Mouse (Mus musculus): ENCODE measurements around the gene Aldh16a1. TPM values are rescaled to one million over a fixed set of nuclear protein-coding genes. Genes with fewer than 3 reads are reported as not detected.
A peak's percentile ranks its signal among the peaks of the same experiment; 100 is the strongest.
"Not testable (repeated sequence)": the region's sequence is repeated elsewhere in the genome, so short reads cannot be mapped to it uniquely, and the experiment has no call there.

Aldh16a1 gene
- total RNA-seq, 2 experiments from 2014 or later, result 10.3 to 12.7 TPM

GRCm38 (mm10) chr7:45124224-45125143, 29.9 kb downstream of the Aldh16a1 start, which contains the start of gene Rps11:
Rps11 (minus strand) TSS chr7:45124439.
- peak; percentile 77 for ATAC-seq (replicated peaks; ENCODE audit: low FRiP score, poor library complexity, severe bottlenecking)

GRCm38 (mm10) chr7:45123186-45123570, 31.2 kb downstream of the Aldh16a1 start:
- ATAC-seq (replicated peaks; ENCODE audit: low FRiP score, poor library complexity, severe bottlenecking), result no peak

GRCm38 (mm10) chr7:45122561-45123185, 31.7 kb downstream of the Aldh16a1 start:
- ATAC-seq (replicated peaks; ENCODE audit: low FRiP score, poor library complexity, severe bottlenecking), result no peak

DNA sequence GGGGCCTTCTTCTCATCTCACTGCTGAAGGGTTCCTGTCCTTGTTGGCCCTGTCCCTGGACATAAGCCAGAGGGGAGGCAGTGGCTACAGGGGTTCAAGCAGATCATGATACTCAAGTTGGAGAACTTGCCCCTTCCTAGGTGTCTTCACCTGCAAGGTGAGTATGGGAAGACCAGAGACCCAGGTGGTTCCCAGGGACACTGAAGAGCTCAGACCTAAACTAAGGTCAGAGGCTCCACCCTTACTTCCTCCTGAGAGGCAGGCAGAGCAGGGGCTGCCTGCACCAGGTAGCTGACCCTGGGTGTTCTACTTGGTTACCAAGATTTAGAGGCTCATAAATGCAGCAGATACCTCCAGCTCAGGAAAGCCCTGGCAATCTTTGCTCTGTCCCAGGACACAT, 32.4 kb downstream of the Aldh16a1 start:
- no peak for ATAC-seq (replicated peaks; ENCODE audit: low FRiP score, poor library complexity, severe bottlenecking)

- ATAC-seq (replicated peaks; ENCODE audit: low FRiP score, poor library complexity, severe bottlenecking), result no peak
Measured at GRCm38 (mm10) chr7:45121404-45121803, 33.0 kb downstream of the Aldh16a1 start.

DNA sequence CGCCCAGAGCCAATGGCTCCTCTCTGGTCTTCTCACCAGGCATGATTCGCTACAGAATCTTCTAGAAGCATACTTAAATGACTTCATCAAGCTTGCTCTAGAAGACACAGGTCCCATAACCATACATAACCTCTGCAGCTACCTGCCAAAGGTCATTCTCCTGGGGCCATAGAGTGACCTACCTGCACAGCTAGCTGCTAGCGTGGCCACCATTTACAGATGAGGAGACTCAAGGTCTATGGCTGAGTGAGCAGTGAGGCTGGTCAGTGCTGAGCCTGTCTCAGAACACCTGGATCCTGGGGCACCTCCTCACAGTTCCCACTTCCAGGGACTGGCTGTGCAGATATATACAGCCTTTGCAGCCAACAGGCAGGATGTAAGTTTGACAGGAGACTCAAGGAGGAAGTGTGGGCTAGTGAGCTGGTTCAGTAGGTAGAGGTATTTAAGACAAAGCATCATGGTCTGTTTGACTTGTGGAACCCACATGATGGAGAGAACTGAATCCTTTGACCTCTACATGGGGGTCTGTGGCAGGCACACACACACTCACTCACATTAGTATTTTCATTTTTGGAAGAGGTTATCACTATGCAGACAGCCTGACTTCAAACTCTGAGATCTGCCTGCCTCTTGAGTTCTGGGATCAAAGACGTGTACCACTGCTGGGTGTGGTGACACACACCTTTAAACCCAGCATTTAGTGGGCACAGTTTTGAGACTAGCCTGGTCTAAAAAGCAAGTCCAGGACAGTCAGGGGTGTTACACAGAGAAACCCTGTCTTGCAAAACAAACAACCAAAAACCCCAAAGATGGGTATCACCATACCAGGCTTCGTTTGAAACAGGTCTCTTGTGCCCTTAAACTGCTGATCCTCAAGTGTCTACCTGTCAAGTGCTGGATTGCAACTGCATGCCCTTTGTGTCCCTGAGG, 34.3 kb downstream of the Aldh16a1 start:
- ATAC-seq (replicated peaks; ENCODE audit: low FRiP score, poor library complexity, severe bottlenecking), result no peak

DNA sequence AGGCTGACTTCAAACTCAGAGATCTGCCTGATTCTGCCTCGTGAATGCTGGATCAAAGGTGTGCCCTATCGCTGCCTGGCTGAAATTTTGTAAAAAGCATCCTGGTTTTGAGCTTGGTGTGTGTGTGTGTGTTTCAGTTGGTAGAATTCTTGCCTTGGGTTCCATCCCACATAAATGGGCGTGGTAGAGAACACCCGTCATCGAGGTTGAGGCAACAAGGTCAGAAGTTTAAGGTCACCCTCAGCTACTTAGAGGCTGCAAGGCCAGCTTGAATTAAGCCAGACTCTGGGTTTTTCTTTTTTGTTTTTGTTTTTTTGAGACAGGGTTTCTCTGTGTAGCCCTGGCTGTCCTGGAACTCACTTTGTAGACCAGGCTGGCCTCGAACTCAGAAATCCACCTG, 36.0 kb downstream of the Aldh16a1 start:
- ATAC-seq (replicated peaks; ENCODE audit: low FRiP score, poor library complexity, severe bottlenecking), result no peak

- no peak for ATAC-seq (replicated peaks; ENCODE audit: low FRiP score, poor library complexity, severe bottlenecking)
Measured at GRCm38 (mm10) chr7:45117566-45117965, 36.8 kb downstream of the Aldh16a1 start.

DNA sequence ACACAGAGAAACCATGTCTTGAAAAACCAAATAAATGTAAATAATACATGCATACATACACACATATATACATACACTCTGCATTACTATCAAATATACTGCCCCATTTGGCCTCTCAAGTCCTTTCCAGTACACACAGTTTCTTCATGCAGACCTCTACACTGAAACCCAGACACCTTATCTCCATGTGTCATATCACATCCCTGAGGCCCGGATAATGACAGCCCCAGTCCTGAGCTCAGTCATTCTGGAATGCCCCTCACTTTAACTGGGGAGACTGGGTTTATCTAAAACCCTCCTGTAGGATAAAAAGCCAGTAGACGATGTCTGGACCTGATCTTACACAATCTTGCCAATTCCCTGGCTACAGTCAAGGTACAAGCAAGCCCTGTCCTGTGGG, 40.9 kb downstream of the Aldh16a1 start:
- no peak for ATAC-seq (replicated peaks; ENCODE audit: low FRiP score, poor library complexity, severe bottlenecking)

- ATAC-seq (replicated peaks; ENCODE audit: low FRiP score, poor library complexity, severe bottlenecking), result no peak
Measured at GRCm38 (mm10) chr7:45112529-45112928, 41.9 kb downstream of the Aldh16a1 start.

GRCm38 (mm10) chr7:45111940-45112339, 42.4 kb downstream of the Aldh16a1 start:
- no peak for ATAC-seq (replicated peaks; ENCODE audit: low FRiP score, poor library complexity, severe bottlenecking)

GRCm38 (mm10) chr7:45110089-45110488, 44.3 kb downstream of the Aldh16a1 start:
- ATAC-seq (replicated peaks; ENCODE audit: low FRiP score, poor library complexity, severe bottlenecking), result not testable (repeated sequence)

GRCm38 (mm10) chr7:45107052-45107645, 47.2 kb downstream of the Aldh16a1 start:
- ATAC-seq (replicated peaks; ENCODE audit: low FRiP score, poor library complexity, severe bottlenecking), result no peak

GRCm38 (mm10) chr7:45106441-45106840, 47.9 kb downstream of the Aldh16a1 start:
- ATAC-seq (replicated peaks; ENCODE audit: low FRiP score, poor library complexity, severe bottlenecking), result no peak

DNA sequence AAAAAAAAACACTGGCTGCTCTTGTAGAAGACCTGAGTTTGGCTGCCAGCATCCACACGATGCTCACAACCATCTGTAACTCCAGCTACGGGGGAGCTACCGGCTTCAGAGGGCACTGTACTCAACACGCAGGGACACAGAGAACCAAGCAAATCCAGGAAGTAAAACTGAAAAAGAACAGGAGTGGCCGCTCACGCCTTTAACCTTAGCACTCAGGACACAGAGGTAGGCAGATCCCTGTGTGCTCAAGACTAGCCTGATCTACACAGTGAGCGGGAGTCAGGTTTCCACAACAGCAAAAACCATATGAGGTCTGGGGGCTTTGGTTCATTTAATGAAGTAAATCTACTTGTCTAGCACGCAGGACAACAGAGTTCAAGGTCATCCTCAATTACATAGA, 48.9 kb downstream of the Aldh16a1 start:
- ATAC-seq (replicated peaks; ENCODE audit: low FRiP score, poor library complexity, severe bottlenecking), result no peak

DNA sequence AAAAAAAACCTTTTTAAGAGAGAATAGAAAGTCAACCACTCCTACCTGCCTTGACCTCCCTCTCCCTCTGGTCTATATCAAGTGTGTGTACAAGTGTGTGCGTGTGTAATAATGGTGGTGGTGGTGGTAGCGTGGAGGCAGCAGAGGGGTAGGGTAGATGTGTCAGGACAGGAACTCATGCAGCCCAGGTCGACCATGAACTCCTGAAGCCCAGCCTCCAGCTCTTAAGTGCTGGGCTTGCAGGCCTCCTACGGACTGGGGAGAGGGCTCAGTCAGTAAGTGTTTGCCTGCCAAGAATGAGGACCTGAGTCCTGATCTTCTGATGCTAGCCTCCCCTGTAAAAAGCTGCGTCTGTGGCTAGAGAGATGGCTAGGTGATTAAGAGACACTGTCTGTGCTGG, 49.4 kb downstream of the Aldh16a1 start:
- no peak for ATAC-seq (replicated peaks; ENCODE audit: low FRiP score, poor library complexity, severe bottlenecking)

DNA sequence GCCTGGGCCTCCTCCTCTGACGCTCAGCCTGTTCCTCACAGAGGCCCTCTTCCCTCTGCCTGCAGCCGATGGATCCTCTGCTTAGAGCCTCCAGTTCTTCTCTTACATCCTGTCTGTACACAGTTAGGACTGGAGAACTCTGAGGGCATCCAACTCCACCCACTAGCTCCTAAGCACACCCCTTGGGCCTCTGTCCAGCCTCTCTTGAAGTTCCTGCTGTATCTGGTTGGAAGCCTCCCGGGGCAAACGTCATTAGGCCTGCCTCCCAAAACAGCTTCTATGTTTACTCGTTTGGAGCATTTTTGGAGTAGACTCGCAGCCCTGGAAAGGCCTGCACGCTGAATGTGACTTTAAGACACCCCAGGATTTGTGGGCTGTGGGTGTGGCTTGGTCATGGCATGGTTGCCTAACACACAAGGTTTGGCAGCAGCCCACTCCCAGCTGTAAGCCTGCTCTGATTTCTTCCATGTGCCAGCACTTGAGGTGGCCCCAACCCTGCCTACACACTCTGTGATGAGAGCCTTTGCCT, 50.7 kb downstream of the Aldh16a1 start, which contains the start of gene Fcgrt:
Gene Fcgrt, minus strand, starts transcription at position 200 of the 529 bp plus-strand sequence.
- no peak for ATAC-seq (replicated peaks; ENCODE audit: low FRiP score, poor library complexity, severe bottlenecking)

- ATAC-seq (replicated peaks; ENCODE audit: low FRiP score, poor library complexity, severe bottlenecking), result no peak
Measured at GRCm38 (mm10) chr7:45102940-45103585, 51.3 kb downstream of the Aldh16a1 start.

GRCm38 (mm10) chr7:45102441-45102840, 51.9 kb downstream of the Aldh16a1 start:
- ATAC-seq (replicated peaks; ENCODE audit: low FRiP score, poor library complexity, severe bottlenecking), result no peak

Data from erythroblast, adult 5-6 weeks (primary cell).